Mouse (Mus musculus) urinary bladder, postnatal 25 days (tissue): ENCODE data around the gene Etnppl.

ENCODE experiments used
- DNase-seq: peaks from one replicate; pipeline ENCODE4 v3.0.0; 2022; ENCODE audit warnings: low spot score

The Etnppl gene

GRCm38 (mm10) chr3:130617439-130617898 lies at the start of gene Etnppl:
TSS of gene Etnppl (plus strand) at chr3:130617448.
- no peak for DNase-seq

GRCm38 (mm10) chr3:130568331-130569095 lies 48.7 kb upstream of the Etnppl start:
- DNase-seq = no peak

- no peak for DNase-seq
Measured at GRCm38 (mm10) chr3:130573243-130573642, 44.0 kb upstream of the Etnppl start.

- peak; percentile 29 for DNase-seq
Measured at GRCm38 (mm10) chr3:130574652-130575051, 42.6 kb upstream of the Etnppl start.

- DNase-seq = no peak
Measured at GRCm38 (mm10) chr3:130576683-130577082, 40.6 kb upstream of the Etnppl start.

- DNase-seq = no peak
Measured at GRCm38 (mm10) chr3:130579501-130579900, 37.7 kb upstream of the Etnppl start.

GRCm38 (mm10) chr3:130581577-130581976 lies 35.7 kb upstream of the Etnppl start:
- DNase-seq = no peak

- no peak for DNase-seq
Measured at GRCm38 (mm10) chr3:130582903-130583664, 34.2 kb upstream of the Etnppl start.

GRCm38 (mm10) chr3:130584007-130584406 lies 33.2 kb upstream of the Etnppl start:
- DNase-seq = no peak

- no peak for DNase-seq
Measured at GRCm38 (mm10) chr3:130595050-130595449, 22.2 kb upstream of the Etnppl start.

- DNase-seq = no peak
Measured at GRCm38 (mm10) chr3:130601491-130601890, 15.8 kb upstream of the Etnppl start.

GRCm38 (mm10) chr3:130607924-130608323 lies 9.3 kb upstream of the Etnppl start:
- no peak for DNase-seq

- DNase-seq = no peak
Measured at GRCm38 (mm10) chr3:130614444-130614843, 2.8 kb upstream of the Etnppl start.

- no peak for DNase-seq
Measured at GRCm38 (mm10) chr3:130615625-130616024, 1.6 kb upstream of the Etnppl start.

GRCm38 (mm10) chr3:130620517-130621146 lies 3.4 kb downstream of the Etnppl start:
- DNase-seq = no peak

- DNase-seq = no peak
Measured at GRCm38 (mm10) chr3:130628358-130628757, 11.1 kb downstream of the Etnppl start.

GRCm38 (mm10) chr3:130633859-130634258 lies 16.6 kb downstream of the Etnppl start:
- DNase-seq = no peak

GRCm38 (mm10) chr3:130646110-130646810 lies 29.0 kb downstream of the Etnppl start:
- DNase-seq = no peak

- DNase-seq = no peak
Measured at GRCm38 (mm10) chr3:130649569-130649968, 32.3 kb downstream of the Etnppl start.

GRCm38 (mm10) chr3:130660619-130661018 lies 43.4 kb downstream of the Etnppl start:
- DNase-seq = no peak

GRCm38 (mm10) chr3:130662496-130662895 lies 45.2 kb downstream of the Etnppl start:
- DNase-seq = no peak

- no peak for DNase-seq
Measured at GRCm38 (mm10) chr3:130671291-130671690, 54.0 kb downstream of the Etnppl start.
